Mouse (Mus musculus) megakaryocyte, embryonic 14.5 days (primary cell): ENCODE measurements around the gene Ppp1r12b. TPM values are rescaled to one million over a fixed set of nuclear protein-coding genes. Genes with fewer than 3 reads are reported as not detected.

Experiments
- H3K27me3 ChIP-seq: replicated peaks from 2 replicates; pipeline ENCODE3; 2012; ENCODE audit warnings: inconsistent platforms
- H3K36me3 ChIP-seq: replicated peaks from 2 replicates; pipeline ENCODE3; 2012; ENCODE audit warnings: low read length, inconsistent platforms, mixed read lengths
- H3K4me1 ChIP-seq: 2 replicates; pipeline ENCODE4 v1.6.1; 2012; ENCODE audit warnings: inconsistent platforms
- H3K4me3 ChIP-seq: replicated peaks from 2 replicates; pipeline ENCODE3; 2012; ENCODE audit warnings: moderate library complexity, mild to moderate bottlenecking, inconsistent platforms
- H3K9me3 ChIP-seq: 2 replicates; pipeline ENCODE4 v1.6.1; 2012; ENCODE audit warnings: inconsistent platforms
- FLI1 ChIP-seq: IDR thresholded peaks from 2 replicates; pipeline ENCODE4 v1.6.1; 2012; ENCODE audit warnings: low read length, inconsistent platforms, mixed read lengths
- GATA1 ChIP-seq: IDR thresholded peaks from 3 replicates; pipeline ENCODE4 v1.6.1; 2012; ENCODE audit warnings: mixed read lengths, low read length, inconsistent platforms, borderline replicate concordance
- polyA plus RNA-seq: library from polyadenylated mRNA; stranded (reverse); fragments of >175 nt; gene quantifications from 2 replicates; pipeline ENCODE4 v1.2.3, GENCODE M21; 2012; ENCODE audit warnings: low replicate concordance; ENCODE audit not compliant: insufficient read depth

Gene Ppp1r12b
- polyA plus RNA-seq, 1 experiment: 0.60 TPM

- peaks cover 33% of the 10 kb centered on the region for H3K4me1 ChIP-seq
- no peaks in the 10 kb centered on the region for H3K9me3 ChIP-seq
- peaks cover 74% of the 10 kb centered on the region for H3K36me3 ChIP-seq
- no peaks in the 10 kb centered on the region for H3K27me3 ChIP-seq
- TF ChIP-seq FLI1 (no peak), GATA1 (no peak)
- no peak overlapping the region for H3K4me3 ChIP-seq
Observed at GRCm38 (mm10) chr1:134947590-134947989, 8.2 kb downstream of the Ppp1r12b start.

- H3K27me3 ChIP-seq: no peaks in the 10 kb centered on the region
- TF ChIP-seq GATA1: no peak
- TF ChIP-seq FLI1: no peak
- H3K4me1 ChIP-seq: peaks cover 50% of the 10 kb centered on the region
- peaks cover 52% of the 10 kb centered on the region for H3K36me3 ChIP-seq
- H3K4me3 ChIP-seq: no peak overlapping the region
- no peaks in the 10 kb centered on the region for H3K9me3 ChIP-seq
Observed at GRCm38 (mm10) chr1:134942898-134943297, 12.8 kb downstream of the Ppp1r12b start.

- H3K36me3 ChIP-seq: peaks cover 37% of the 10 kb centered on the region
- no peak for TF ChIP-seq FLI1
- no peak for TF ChIP-seq GATA1
- peak overlapping the region; percentile 46 for H3K4me3 ChIP-seq
- peaks cover 55% of the 10 kb centered on the region for H3K4me1 ChIP-seq
- no peaks in the 10 kb centered on the region for H3K9me3 ChIP-seq
- H3K27me3 ChIP-seq: no peaks in the 10 kb centered on the region
Observed at GRCm38 (mm10) chr1:134940863-134941262, 14.9 kb downstream of the Ppp1r12b start.

- Histone ChIP-seq H3K4me3 (no peak overlapping the region), H3K9me3 (no peaks in the 10 kb centered on the region), H3K36me3 (peaks cover 28% of the 10 kb centered on the region), H3K4me1 (peaks cover 76% of the 10 kb centered on the region), H3K27me3 (no peaks in the 10 kb centered on the region)
- TF ChIP-seq FLI1: no peak
- no peak for TF ChIP-seq GATA1
Observed at GRCm38 (mm10) chr1:134938233-134938632, 17.5 kb downstream of the Ppp1r12b start.

GRCm38 (mm10) chr1:134936335-134936734 lies 19.4 kb downstream of the Ppp1r12b start:
- H3K4me1 ChIP-seq: peaks cover 78% of the 10 kb centered on the region
- peaks cover 35% of the 10 kb centered on the region for H3K36me3 ChIP-seq
- H3K9me3 ChIP-seq: no peaks in the 10 kb centered on the region
- H3K27me3 ChIP-seq: no peaks in the 10 kb centered on the region
- H3K4me3 ChIP-seq: no peak overlapping the region
- TF ChIP-seq FLI1: no peak
- TF ChIP-seq GATA1: no peak

GRCm38 (mm10) chr1:134932431-134932830 lies 23.3 kb downstream of the Ppp1r12b start:
- Histone ChIP-seq H3K4me3 (no peak overlapping the region), H3K9me3 (no peaks in the 10 kb centered on the region), H3K4me1 (peaks cover 79% of the 10 kb centered on the region), H3K27me3 (no peaks in the 10 kb centered on the region), H3K36me3 (peaks cover 36% of the 10 kb centered on the region)
- TF ChIP-seq FLI1 (no peak), GATA1 (no peak)

- Histone ChIP-seq H3K9me3 (no peaks in the 10 kb centered on the region), H3K4me1 (peaks cover 78% of the 10 kb centered on the region), H3K36me3 (peaks cover 14% of the 10 kb centered on the region), H3K4me3 (no peak overlapping the region), H3K27me3 (no peaks in the 10 kb centered on the region)
- no peak for TF ChIP-seq GATA1
- no peak for TF ChIP-seq FLI1
Observed at GRCm38 (mm10) chr1:134919010-134919409, 36.7 kb downstream of the Ppp1r12b start.

- H3K4me3 ChIP-seq: no peak overlapping the region
- TF ChIP-seq FLI1 (no peak), GATA1 (no peak)
- H3K4me1 ChIP-seq: peaks cover 73% of the 10 kb centered on the region
- H3K9me3 ChIP-seq: no peaks in the 10 kb centered on the region
- peaks cover 8% of the 10 kb centered on the region for H3K36me3 ChIP-seq
- H3K27me3 ChIP-seq: no peaks in the 10 kb centered on the region
Observed at GRCm38 (mm10) chr1:134915421-134915820, 40.3 kb downstream of the Ppp1r12b start.

GRCm38 (mm10) chr1:134913535-134913934 lies 42.2 kb downstream of the Ppp1r12b start:
- H3K36me3 ChIP-seq: peaks cover under 1% of the 10 kb centered on the region
- no peak for TF ChIP-seq GATA1
- no peak for TF ChIP-seq FLI1
- H3K27me3 ChIP-seq: no peaks in the 10 kb centered on the region
- no peak overlapping the region for H3K4me3 ChIP-seq
- H3K9me3 ChIP-seq: no peaks in the 10 kb centered on the region
- H3K4me1 ChIP-seq: peaks cover 84% of the 10 kb centered on the region

- peaks cover 88% of the 10 kb centered on the region for H3K4me1 ChIP-seq
- H3K36me3 ChIP-seq: peaks cover 3% of the 10 kb centered on the region
- no peak overlapping the region for H3K4me3 ChIP-seq
- TF ChIP-seq FLI1 (no peak), GATA1 (no peak)
- no peaks in the 10 kb centered on the region for H3K27me3 ChIP-seq
- H3K9me3 ChIP-seq: no peaks in the 10 kb centered on the region
Observed at GRCm38 (mm10) chr1:134911892-134912291, 43.9 kb downstream of the Ppp1r12b start.

GRCm38 (mm10) chr1:134910037-134910436 lies 45.7 kb downstream of the Ppp1r12b start:
- Histone ChIP-seq H3K27me3 (no peaks in the 10 kb centered on the region), H3K36me3 (peaks cover 3% of the 10 kb centered on the region), H3K4me1 (peaks cover 78% of the 10 kb centered on the region), H3K9me3 (no peaks in the 10 kb centered on the region), H3K4me3 (no peak overlapping the region)
- TF ChIP-seq FLI1 (no peak), GATA1 (no peak)
